Mouse (Mus musculus) kidney, postnatal 25 days (tissue): ENCODE results near the gene Sult1b1.
"Not testable (repeated sequence)": the region's sequence is repeated elsewhere in the genome, so short reads cannot be mapped to it uniquely, and the experiment has no call there.

Source experiments
- DNase-seq, 2 experiments: peaks; one replicate each; pipeline ENCODE4 v3.0.0; 2021; ENCODE audit warnings: mixed read lengths in 2 of 2

The Sult1b1 gene

GRCm38 (mm10) chr5:87538111-87538510 is at the start of gene Sult1b1:
TSS of gene Sult1b1 (minus strand) at chr5:87538195.
- DNase-seq = no peak

DNA sequence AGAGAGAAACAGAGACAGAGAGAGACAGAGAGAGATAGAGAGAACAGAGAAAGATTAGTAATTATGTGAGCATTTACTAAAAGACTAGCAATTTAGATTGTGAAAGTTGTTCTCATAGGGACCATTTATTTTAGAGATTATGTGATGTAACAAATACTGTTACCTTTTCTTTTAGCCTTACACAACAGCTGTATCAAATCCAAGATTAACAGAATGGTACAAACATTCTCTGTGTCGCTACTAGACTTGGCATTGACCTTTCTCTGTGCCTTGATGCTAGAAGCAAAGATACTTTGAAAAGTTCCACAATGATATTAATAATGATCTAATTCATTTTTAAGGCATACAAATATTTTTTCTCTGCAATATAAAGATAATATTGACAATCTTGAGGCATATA is 42.4 kb upstream of the Sult1b1 start:
- no peak for DNase-seq

DNA sequence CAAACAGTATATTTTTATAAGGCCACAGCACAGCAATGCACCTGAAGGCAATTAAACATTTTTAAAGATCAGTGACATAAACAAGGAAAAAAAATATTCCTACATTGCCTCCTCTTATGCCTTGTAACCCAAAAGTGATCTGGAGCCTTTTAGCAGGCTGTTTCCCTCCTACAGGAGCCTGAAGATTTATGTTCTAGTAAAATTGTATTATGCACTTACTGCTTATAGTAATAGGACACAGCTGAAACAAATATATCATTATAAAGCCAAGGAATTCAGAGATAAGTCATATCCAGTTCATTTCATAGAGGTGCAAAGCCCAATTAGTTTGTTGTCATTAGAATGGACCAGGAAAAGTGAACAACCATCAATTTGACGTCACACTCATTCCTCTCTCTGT is 36.2 kb upstream of the Sult1b1 start:
- no peak for DNase-seq

GRCm38 (mm10) chr5:87573490-87573889 is 35.5 kb upstream of the Sult1b1 start:
- DNase-seq = peak; percentile 16 to 48

- DNase-seq = no peak
These were observed 34.8 kb upstream of the Sult1b1 start for GRCm38 (mm10) chr5:87572781-87573180.

GRCm38 (mm10) chr5:87568845-87569244 is 30.9 kb upstream of the Sult1b1 start, which contains the start of gene Sult1d1:
TSS of gene Sult1d1 (minus strand) at chr5:87569027.
- DNase-seq = peak in 1 of 2 experiments; percentile 43

DNA sequence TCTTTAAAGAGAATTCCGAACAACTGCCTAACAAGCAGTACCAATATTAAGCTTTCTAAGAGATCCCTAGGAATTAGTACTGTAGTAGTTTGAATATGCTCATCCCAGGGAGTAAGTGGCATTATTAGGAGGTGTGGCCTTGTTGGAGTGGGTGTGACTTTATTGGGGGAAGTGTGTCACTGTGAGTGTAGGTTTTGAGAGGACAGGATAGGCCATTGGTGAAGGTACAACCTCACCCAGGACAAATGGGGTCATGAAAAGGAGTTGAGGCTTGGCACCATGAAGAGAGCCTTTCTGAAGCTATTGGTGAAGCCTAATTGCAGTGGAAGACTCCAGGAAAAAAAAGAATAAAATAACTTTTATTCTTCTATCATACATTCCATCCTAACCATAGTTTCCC is 29.3 kb upstream of the Sult1b1 start:
- peak; percentile 46 to 78 for DNase-seq

DNA sequence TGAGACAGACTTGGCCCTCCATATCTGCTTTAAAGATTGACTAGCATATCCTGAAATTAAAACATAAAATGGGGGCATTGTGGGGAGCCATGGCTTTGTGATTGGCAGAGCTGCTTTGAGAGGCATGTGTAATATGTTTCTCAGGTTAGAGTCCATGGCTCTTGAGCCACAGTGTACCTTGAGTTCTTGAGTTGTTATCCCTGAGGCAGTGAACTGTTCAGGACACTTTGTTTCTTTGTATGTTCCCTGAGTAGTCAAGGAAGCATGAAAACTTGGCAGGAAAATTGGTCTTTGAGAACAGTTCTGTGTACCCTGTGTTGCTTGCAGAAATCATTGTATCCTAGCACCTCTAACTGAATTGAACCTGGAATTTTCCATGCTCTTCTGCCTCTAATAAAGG is 25.0 kb upstream of the Sult1b1 start:
- peak; percentile 65 to 81 for DNase-seq

DNA sequence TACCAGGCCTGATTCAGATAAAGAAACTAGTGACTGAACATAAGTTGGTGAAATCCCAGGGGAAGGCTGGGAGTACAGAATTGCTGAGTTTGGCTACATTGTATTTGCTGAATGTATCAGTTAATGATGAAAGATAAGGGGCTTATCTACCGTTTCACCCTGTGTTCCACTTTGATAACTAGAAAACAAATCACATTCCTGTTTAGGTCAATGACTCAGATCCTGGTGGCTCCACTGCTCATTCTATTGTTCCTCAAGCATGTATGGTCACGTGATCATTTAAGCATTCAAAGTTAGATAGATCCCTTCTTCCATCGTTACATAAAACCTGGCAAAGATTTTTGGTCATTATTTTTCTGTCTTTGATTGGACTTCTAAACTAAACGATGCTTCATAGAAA is 24.5 kb upstream of the Sult1b1 start:
- no peak for DNase-seq

- DNase-seq = peak; percentile 34 to 54
These were observed 22.1 kb upstream of the Sult1b1 start for GRCm38 (mm10) chr5:87560145-87560544.

DNA sequence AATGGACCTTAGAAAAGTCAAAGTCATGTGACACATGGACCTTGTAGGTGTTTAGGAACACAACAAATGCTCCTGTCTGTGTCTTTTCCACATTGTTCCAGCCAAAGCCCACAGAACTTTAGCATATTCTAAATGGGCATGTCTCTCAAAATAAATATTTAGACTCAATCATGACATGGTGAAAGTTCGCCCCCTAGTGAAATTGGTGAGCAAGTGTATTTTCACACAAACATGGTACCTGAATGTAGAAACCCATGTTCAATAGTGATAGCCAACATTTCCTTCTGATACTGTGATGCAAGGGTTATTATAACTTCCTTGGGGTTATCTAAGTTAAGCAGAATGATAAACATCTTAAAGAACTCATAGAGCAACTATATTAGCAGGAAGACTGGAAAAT is 12.9 kb upstream of the Sult1b1 start:
- no peak for DNase-seq

GRCm38 (mm10) chr5:87535994-87536644 is 1.9 kb downstream of the Sult1b1 start:
- DNase-seq = peak; percentile 77 to 88

DNA sequence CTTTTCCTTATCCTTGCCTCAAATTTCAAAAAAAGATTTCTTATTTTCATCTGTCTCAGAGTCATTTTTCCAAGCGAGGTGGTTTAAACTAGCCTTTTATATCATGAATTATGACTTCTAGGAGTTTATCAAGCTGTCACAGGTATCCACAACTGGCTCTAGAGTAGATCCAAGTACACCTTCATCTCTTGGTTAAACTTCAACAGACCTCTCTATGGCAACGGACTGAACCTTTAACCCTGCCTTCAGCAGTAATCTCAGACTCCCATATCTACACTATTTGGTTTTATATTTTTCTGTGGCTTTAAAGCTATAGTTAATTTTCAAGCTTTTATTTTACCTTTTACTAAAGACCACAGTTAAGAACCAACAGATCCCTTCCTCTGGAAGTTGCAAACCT is 5.7 kb downstream of the Sult1b1 start:
- peak in 1 of 2 experiments; percentile 10 for DNase-seq

DNA sequence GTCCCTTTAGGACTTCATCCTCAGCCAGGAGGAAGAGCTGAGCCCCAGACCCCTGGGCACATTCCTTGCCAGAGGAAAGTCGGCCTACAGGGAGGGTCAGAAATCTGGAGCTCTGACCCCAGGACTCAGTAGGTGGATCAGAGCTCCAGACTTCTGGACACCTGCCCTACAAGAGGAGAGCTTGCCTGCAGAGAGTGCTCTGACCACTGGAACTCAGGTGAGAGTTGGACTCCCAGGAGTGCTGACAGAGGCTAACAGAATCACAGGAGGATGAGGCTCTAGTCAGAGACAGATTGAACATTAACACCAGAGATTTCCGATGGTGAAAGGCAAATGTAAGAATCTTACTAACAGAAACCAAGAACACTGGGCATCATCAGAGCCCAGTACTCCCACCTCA is 14.4 kb downstream of the Sult1b1 start:
- peak; percentile 12 to 72 for DNase-seq

DNA sequence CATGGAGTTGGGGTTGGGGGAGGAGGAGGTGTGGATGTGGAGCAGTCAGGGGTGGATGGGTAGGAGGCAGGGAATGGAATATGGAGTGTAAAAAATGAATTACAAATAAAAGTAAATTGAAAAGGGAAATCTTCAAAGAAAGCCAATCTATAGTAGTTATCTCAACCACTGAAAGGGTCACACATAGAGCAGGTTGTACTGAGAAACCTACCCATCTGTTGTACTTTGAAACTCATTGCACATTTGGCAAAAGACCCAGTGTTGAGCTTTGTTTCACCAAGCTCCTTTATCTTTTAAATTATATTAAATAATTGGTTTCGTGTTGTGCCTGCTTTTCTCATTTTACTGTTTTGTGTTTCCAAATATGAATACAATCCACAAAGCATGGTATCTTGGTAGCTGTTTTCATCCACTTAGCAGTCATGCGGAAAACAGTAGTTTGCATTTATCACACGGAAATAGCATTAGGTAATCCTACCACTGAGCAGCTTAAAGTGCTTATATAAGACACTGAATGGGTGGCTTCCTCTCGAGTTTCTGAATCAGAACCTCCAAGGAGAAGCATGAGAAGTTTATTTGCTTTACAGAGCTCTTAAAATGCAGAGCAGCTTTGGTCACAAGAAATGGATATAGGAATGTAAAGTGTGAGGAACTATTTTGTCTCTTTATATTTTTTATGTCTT is 32.1 kb downstream of the Sult1b1 start:
- no peak for DNase-seq

- DNase-seq = no peak
These were observed 35.3 kb downstream of the Sult1b1 start for GRCm38 (mm10) chr5:87502687-87503086.

DNA sequence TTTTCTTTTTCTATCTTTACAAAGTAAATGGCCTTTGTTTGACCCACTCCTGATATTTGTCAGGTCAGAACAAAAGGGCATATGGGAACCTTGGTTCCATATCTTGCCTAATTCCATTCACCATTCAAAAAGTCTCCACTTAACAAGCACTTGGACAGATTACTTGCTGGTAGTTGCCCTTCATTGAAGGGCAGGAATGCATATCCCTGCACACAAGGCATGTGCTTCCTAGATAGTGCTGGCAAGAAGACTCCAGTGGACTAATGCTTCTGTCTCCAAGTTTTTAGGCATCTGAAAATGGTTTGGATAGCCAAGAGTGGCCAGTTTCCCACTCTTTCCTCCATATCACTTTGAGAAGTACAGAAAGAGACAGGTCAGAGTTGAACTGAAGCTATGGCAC is 38.7 kb downstream of the Sult1b1 start:
- DNase-seq = no peak

DNA sequence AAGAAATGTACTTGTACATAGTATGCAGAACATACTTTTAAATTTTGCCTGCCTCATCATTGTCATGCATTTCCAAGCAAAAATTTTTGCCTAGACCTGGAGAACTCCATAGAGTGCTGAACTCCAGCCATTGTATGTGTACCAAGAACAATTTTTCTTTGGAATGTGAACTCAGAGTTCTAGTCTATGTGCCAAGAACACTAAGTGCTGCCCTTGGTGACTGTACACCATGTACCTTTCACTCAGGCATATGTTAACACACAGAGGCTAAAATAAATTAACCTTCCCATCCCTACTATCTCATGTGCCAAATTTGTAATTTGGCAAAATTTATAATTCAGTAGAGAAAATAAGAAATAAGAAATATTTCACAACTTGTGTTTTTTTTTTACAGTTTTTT is 39.1 kb downstream of the Sult1b1 start:
- DNase-seq = no peak

DNA sequence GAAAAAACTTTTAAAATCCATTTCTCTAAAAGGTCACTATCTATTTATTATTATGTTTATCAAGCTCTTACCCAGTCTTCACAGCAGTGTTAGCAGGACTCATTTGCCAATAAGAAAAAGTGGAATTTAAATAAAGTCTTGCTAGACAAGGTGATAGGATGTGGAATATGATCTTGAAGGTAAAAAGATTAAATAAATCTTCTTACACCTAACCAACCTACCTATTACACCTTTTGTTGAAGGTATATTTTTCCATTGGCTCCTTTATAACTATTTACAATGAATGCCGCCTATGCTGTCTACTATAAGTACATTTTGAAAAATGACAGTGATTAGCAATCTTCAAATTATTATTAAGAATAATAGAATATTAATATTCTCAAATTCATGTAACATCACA is 47.2 kb downstream of the Sult1b1 start, which contains the start of gene Ugt2a1:
TSS of gene Ugt2a1 (minus strand) at position 101 of the 400 bp plus-strand sequence.
- no peak for DNase-seq

- DNase-seq = not testable (repeated sequence)
These were observed 51.3 kb downstream of the Sult1b1 start, which contains the start of gene Gm43638 for GRCm38 (mm10) chr5:87486706-87487105. TSS of gene Gm43638 (minus strand) at chr5:87486806.

DNA sequence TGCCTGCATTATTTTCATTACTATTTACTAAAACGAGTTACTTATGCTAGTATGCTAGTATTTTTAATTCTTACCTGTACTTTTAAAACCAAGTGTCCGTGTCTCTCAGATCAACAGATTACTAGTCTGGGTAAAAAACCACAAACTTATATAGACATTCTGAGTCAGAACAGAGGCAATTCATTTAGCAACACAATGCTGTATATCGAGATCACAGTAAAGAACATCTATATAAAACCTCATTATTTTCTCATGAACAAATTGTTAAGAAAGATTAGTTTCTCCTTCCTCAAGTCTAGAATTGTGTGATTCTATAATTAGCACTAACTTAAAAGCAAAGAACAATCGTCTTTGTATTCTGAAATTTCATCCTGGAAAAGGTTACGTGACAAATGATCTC is 55.8 kb downstream of the Sult1b1 start, which contains the start of gene Ugt2a2:
TSS of gene Ugt2a2 (minus strand) at position 101 of the 400 bp plus-strand sequence.
- DNase-seq = no peak
